11 mouse cellular contexts compared by ENCODE assay signal in genomic region chr3:144110331-144111080, GRCm38 (mm10).
DNase-seq lines count a peak whose midpoint lies in the region; TF ChIP-seq lines count a peak whose summit lies in the region.
"Had no signal": no experiment of that assay in that cellular context is flagged by ENCODE, and none has a peak within 500 bp of the region (broad histone marks: within the 10 kb centered on the region; RNA-seq: fewer than 3 reads in every experiment).

No protein-coding gene starts in this region.

- TF ChIP-seq CTCF in CH12.LX (conservative IDR thresholded peaks at IDR 0.05 in 1 of 2, IDR thresholded peaks at IDR 0.05 in 1 of 2; ENCODE audit: low read depth in 2 of 2, low read length in 2 of 2) = no peak

- H3K79me2 ChIP-seq in CH12.LX (replicated peaks; ENCODE audit: control insufficient read depth, extremely low read depth, insufficient read depth, poor library complexity, severe bottlenecking) = no peaks in the 10 kb centered on the region

- H3K27ac ChIP-seq in CH12.LX (ENCODE audit: insufficient read depth, low read depth) = no peak overlapping the region
- H3K27ac ChIP-seq: kidney, postnatal 0 days; limb, embryonic 12.5 days had no signal

- in situ Hi-C loops in CH12.LX (cut with MboI; ENCODE audit: low pct_ligation_motif_present, low pct_unique_long_range_greater_than_20kb, low sequenced_read_pairs) = no loop called here

- dilution Hi-C loops in CH12.LX (cut with MboI; ENCODE audit: extremely low pct_ligation_motif_present, extremely low pct_unique_long_range_greater_than_20kb, low sequenced_read_pairs) = no loop called here

- no peak for TF ChIP-seq POLR2A in CH12.LX (IDR thresholded peaks at IDR 0.05; ENCODE audit: low read depth, low read length)

- H3K9me3 ChIP-seq in CH12.LX (replicated peaks; ENCODE audit: low read length) = no peaks in the 10 kb centered on the region
- H3K9me3 ChIP-seq: limb, embryonic 12.5 days had no signal

- H3K36me3 ChIP-seq in CH12.LX (replicated peaks in 1 of 2; ENCODE audit: control insufficient read depth in 1 of 2, insufficient read depth in 1 of 2, low read length in 1 of 2) = no peaks in the 10 kb centered on the region
- H3K36me3 ChIP-seq: limb, embryonic 12.5 days had no signal

- no peak overlapping the region for H3K4me2 ChIP-seq in CH12.LX (ENCODE audit: insufficient read depth, low read depth, poor library complexity, severe bottlenecking)
- H3K4me2 ChIP-seq: limb, embryonic 12.5 days had no signal

- H3K27me3 ChIP-seq in CH12.LX (replicated peaks) = no peaks in the 10 kb centered on the region
- H3K27me3 ChIP-seq: limb, embryonic 12.5 days had no signal

- DNase-seq in left cerebral cortex, postnatal 4 days = peak; percentile 23
- no peak for DNase-seq in left cerebral cortex, adult 18-20 months (ENCODE audit: low spot score in 2 of 2)
- DNase-seq in CH12.LX (ENCODE audit: extremely low read depth) (no peak), MN1 (ENCODE audit: low spot score) (no peak)
- peak; percentile 40 to 58 for DNase-seq in adrenal gland, postnatal 36 days
- DNase-seq in lung, postnatal 25 days (ENCODE audit: low spot score) = peak; percentile 61
- no peak for DNase-seq in retina, embryonic 14.5 days (ENCODE audit: low spot score)
- DNase-seq in layer of hippocampus, postnatal 14 days (ENCODE audit: low spot score in 2 of 2) = no peak
- DNase-seq: layer of hippocampus, postnatal 36 days had no signal

- H3K9ac ChIP-seq in CH12.LX (ENCODE audit: insufficient read depth, low read depth) = no peak overlapping the region
- H3K9ac ChIP-seq: limb, embryonic 12.5 days had no signal

- no peak for TF ChIP-seq EP300 in CH12.LX (IDR thresholded peaks at IDR 0.05; ENCODE audit: low read length)

- intact Hi-C loops in left cerebral cortex, postnatal 4 days (cut with DNase I) = no loop called here

- no peak overlapping the region for H3K4me3 ChIP-seq in CH12.LX (replicated peaks in 1 of 3; ENCODE audit: low read depth in 2 of 3, low read length in 2 of 3, poor library complexity in 1 of 3)
- H3K4me3 ChIP-seq: limb, embryonic 12.5 days had no signal

- peaks cover 15 to 31% of the 10 kb centered on the region in 2 experiments for H3K4me1 ChIP-seq in CH12.LX (ENCODE audit: control insufficient read depth in 1 of 2, insufficient read depth in 2 of 2)

- no peak for TF ChIP-seq RAD21 in CH12.LX (IDR thresholded peaks at IDR 0.05; ENCODE audit: low read depth, low read length)

TF ChIP-seq in CH12.LX, 34 proteins besides CTCF, POLR2A, EP300 and RAD21:
- TF ChIP-seq ZC3H11A (IDR thresholded peaks at IDR 0.05; ENCODE audit: low read depth, low read length) (no peak), ZNF384 (IDR thresholded peaks at IDR 0.05; ENCODE audit: low read depth, low read length) (0 out of 2 replicates have a peak, but pooled peaks have one; percentile 12), E2F4 (IDR thresholded peaks at IDR 0.05; ENCODE audit: insufficient replicate concordance, low read depth, low read length) (no peak), JUN (IDR thresholded peaks at IDR 0.05; ENCODE audit: insufficient read depth, low read depth, low read length) (no peak)

Comparison
In these comparisons a context has a peak if more than half of its experiments do, and no peak if none do; other contexts are left out.
1. DNase-seq: peak in left cerebral cortex, postnatal 4 days (single experiment), adrenal gland, postnatal 36 days (2 of 2) and lung, postnatal 25 days (single experiment); none in left cerebral cortex, adult 18-20 months (0 of 2), CH12.LX (single experiment), MN1 (single experiment), retina, embryonic 14.5 days (single experiment) and layer of hippocampus, postnatal 14 days (0 of 2).